Mouse (Mus musculus) thymus, adult 2 months (tissue): ENCODE measurements around the gene Nexmif. TPM values are rescaled to one million over a fixed set of nuclear protein-coding genes. Genes with fewer than 3 reads are reported as not detected.
"Not testable (repeated sequence)": the region's sequence is repeated elsewhere in the genome, so short reads cannot be mapped to it uniquely, and the experiment has no call there.

ENCODE experiments used
- DNase-seq: peaks from one replicate; pipeline ENCODE4 v3.0.0; 2021
- H3K27ac ChIP-seq: fragments of 200-500 bp; 2 replicates; pipeline ENCODE4 v1.5.1; 2012; ENCODE audit warnings: low read length, control low read depth; ENCODE audit not compliant: control insufficient read depth, insufficient read depth
- H3K27me3 ChIP-seq: fragments of 200-500 bp; 2 replicates; pipeline ENCODE4 v1.6.1; 2012; ENCODE audit warnings: mild to moderate bottlenecking, low read length, moderate library complexity, mixed read lengths; ENCODE audit not compliant: control insufficient read depth, insufficient read depth
- H3K36me3 ChIP-seq: fragments of 200-500 bp; 2 replicates; pipeline ENCODE4 v1.6.1; 2012; ENCODE audit warnings: mild to moderate bottlenecking, low read length, moderate library complexity; ENCODE audit not compliant: control insufficient read depth, insufficient read depth
- H3K4me1 ChIP-seq: fragments of 200-500 bp; replicated peaks from 2 replicates; pipeline ENCODE4 v1.6.1; 2012; ENCODE audit warnings: low read length; ENCODE audit not compliant: control insufficient read depth, insufficient read depth
- H3K4me3 ChIP-seq: fragments of 200-500 bp; 2 replicates; pipeline ENCODE4 v1.5.1; 2012; ENCODE audit warnings: mild to moderate bottlenecking, low read length, control low read depth, moderate library complexity; ENCODE audit not compliant: control insufficient read depth, insufficient read depth
- CTCF ChIP-seq: fragments of 200-500 bp; IDR thresholded peaks from 2 replicates; pipeline ENCODE4 v1.5.1; 2012; ENCODE audit warnings: mild to moderate bottlenecking, control low read depth, low read length, moderate library complexity, borderline replicate concordance; ENCODE audit not compliant: control insufficient read depth, poor library complexity, insufficient read depth; ENCODE audit errors: extremely low read depth
- POLR2A ChIP-seq: fragments of 200-500 bp; IDR thresholded peaks from 2 replicates; pipeline ENCODE4 v1.6.1; 2012; ENCODE audit warnings: mild to moderate bottlenecking, low read length, control low read depth, moderate library complexity; ENCODE audit not compliant: control insufficient read depth, poor library complexity, insufficient read depth; ENCODE audit errors: extremely low read depth
- WGBS: fragments of 180-500 bp; shearing (Covaris S2); methylation state at CpG from one replicate; pipeline ENCODE4 v1.1.7; 2018; 5-methylcytosine and 5-hydroxymethylcytosine counted together
- polyA plus RNA-seq: library from polyadenylated mRNA; depleted of rRNA; stranded (reverse); fragments of >200 nt; gene quantifications from 2 replicates; pipeline ENCODE4 v1.2.3, GENCODE M21; 2012

Gene Nexmif
- polyA plus RNA-seq, 1 experiment = 0.03 TPM

GRCm38 (mm10) chrX:104196561-104196960 is 4.4 kb downstream of the Nexmif start:
- Histone ChIP-seq H3K4me3 (no peak overlapping the region), H3K27me3 (peaks cover 19% of the 10 kb centered on the region; the same call in 1 of the 2 replicates), H3K36me3 (no peaks in the 10 kb centered on the region), H3K4me1 (peaks cover 8% of the 10 kb centered on the region), H3K27ac (no peak overlapping the region)
- no peak for DNase-seq
- no peak for TF ChIP-seq POLR2A
- TF ChIP-seq CTCF = no peak
- 88% methylated on average over 5 of the region's 5 CpGs for WGBS

GRCm38 (mm10) chrX:104179257-104179656 is 21.7 kb downstream of the Nexmif start:
- Histone ChIP-seq H3K27me3 (no peaks in the 10 kb centered on the region), H3K4me1 (no peaks in the 10 kb centered on the region), H3K27ac (no peak overlapping the region), H3K4me3 (no peak overlapping the region), H3K36me3 (no peaks in the 10 kb centered on the region)
- 8% methylated on average over 2 of the region's 2 CpGs for WGBS
- DNase-seq = peak; percentile 21
- no peak for TF ChIP-seq POLR2A
- TF ChIP-seq CTCF = no peak

GRCm38 (mm10) chrX:104150072-104150471 is 50.9 kb downstream of the Nexmif start:
- WGBS = 67% methylated on average over 1 of the region's 1 CpGs
- TF ChIP-seq POLR2A (no peak), CTCF (no peak)
- Histone ChIP-seq H3K36me3 (no peaks in the 10 kb centered on the region), H3K4me1 (no peaks in the 10 kb centered on the region), H3K4me3 (no peak overlapping the region), H3K27me3 (no peaks in the 10 kb centered on the region), H3K27ac (no peak overlapping the region)
- no peak for DNase-seq

- H3K4me3 ChIP-seq, H3K27ac ChIP-seq, H3K27me3 ChIP-seq, H3K36me3 ChIP-seq, H3K4me1 ChIP-seq, DNase-seq: not testable (repeated sequence)
- 94% methylated on average over 5 of the region's 5 CpGs for WGBS
Measured at GRCm38 (mm10) chrX:104115266-104115665, 85.7 kb downstream of the Nexmif start.

GRCm38 (mm10) chrX:104114596-104114995 is 86.4 kb downstream of the Nexmif start:
- H3K27me3 ChIP-seq = no peaks in the 10 kb centered on the region
- TF ChIP-seq CTCF = no peak
- no peak for TF ChIP-seq POLR2A

GRCm38 (mm10) chrX:104054848-104055247 is 146.1 kb downstream of the Nexmif start:
- Histone ChIP-seq H3K4me3 (no peak overlapping the region), H3K27ac (no peak overlapping the region), H3K36me3 (no peaks in the 10 kb centered on the region), H3K27me3 (no peaks in the 10 kb centered on the region), H3K4me1 (no peaks in the 10 kb centered on the region)
- TF ChIP-seq POLR2A (no peak), CTCF (no peak)
- DNase-seq = no peak
- WGBS = 77% methylated on average over 2 of the region's 2 CpGs

More at GRCm38 (mm10) chrX:104114596-104114995, 86.4 kb downstream of the Nexmif start:
- WGBS = 90% methylated on average over 4 of the region's 4 CpGs
- no peak overlapping the region for H3K4me3 ChIP-seq
- no peak for DNase-seq
- no peaks in the 10 kb centered on the region for H3K36me3 ChIP-seq
- H3K4me1 ChIP-seq = no peaks in the 10 kb centered on the region
- no peak overlapping the region for H3K27ac ChIP-seq

GRCm38 (mm10) chrX:104040276-104040675 is 160.7 kb downstream of the Nexmif start:
- no peaks in the 10 kb centered on the region for H3K27me3 ChIP-seq
- no peak for DNase-seq
- no peak overlapping the region for H3K27ac ChIP-seq
- H3K36me3 ChIP-seq = no peaks in the 10 kb centered on the region
- no peak overlapping the region for H3K4me3 ChIP-seq
- no peaks in the 10 kb centered on the region for H3K4me1 ChIP-seq
- TF ChIP-seq POLR2A (no peak), CTCF (no peak)
